Mouse (Mus musculus) left cerebral cortex, postnatal 4 days (tissue): ENCODE data around the gene Clstn3. TPM values are rescaled to one million over a fixed set of nuclear protein-coding genes. Genes with fewer than 3 reads are reported as not detected.
"Not testable (repeated sequence)": the region's sequence is repeated elsewhere in the genome, so short reads cannot be mapped to it uniquely, and the experiment has no call there.

Experiments used
- DNase-seq: peaks from one replicate; pipeline ENCODE4 v3.0.0-alpha.2; 2022
- intact Hi-C: fragments of 180-260 bp; cut with DNase I; formaldehyde crosslinking; loops from one replicate; pipeline ENCODE4 v1.15.1; 2025
- total RNA-seq, 2 experiments: library from RNA; stranded (reverse); gene quantifications; 2 replicates each; pipeline ENCODE4 v1.2.3; 2021

Clstn3 gene
- total RNA-seq = 100 to 1,000 TPM; 173 to 211 TPM

GRCm38 (mm10) chr6:124464305-124465271 lies at the start of gene Clstn3:
TSS of gene Clstn3 (minus strand) at chr6:124464794.
- intact Hi-C loops = no loop called here
- peak; percentile 93 for DNase-seq

GRCm38 (mm10) chr6:124512355-124512836 lies 47.8 kb upstream of the Clstn3 start, which contains the start of gene C1ra:
TSS of gene C1ra (plus strand) at chr6:124512405.
- intact Hi-C loops = no loop called here
- peak; percentile 36 for DNase-seq

DNA sequence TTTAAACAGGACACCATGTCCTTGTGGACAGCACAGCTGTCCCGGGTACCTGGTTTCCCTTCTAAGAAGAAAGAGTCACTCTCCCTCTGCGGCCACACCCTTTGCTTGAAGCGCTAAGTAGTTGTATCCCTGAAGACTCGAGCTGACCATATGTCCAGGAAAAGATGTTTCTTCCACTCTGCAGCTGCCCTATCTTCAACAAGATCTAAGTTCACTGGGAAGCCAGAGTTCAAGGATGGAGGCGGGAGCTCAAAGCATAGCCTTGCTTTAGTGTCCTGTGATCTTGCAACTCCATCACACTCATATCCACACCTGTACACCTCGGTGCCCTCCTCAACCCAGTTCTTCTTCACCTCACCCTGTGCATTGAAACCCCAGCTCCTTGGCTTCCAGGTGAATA lies 47.3 kb upstream of the Clstn3 start:
- intact Hi-C loops = no loop called here
- DNase-seq = no peak

- intact Hi-C loops = not testable (repeated sequence)
Measured at GRCm38 (mm10) chr6:124509192-124509591, 44.6 kb upstream of the Clstn3 start.

GRCm38 (mm10) chr6:124508292-124508691 lies 43.7 kb upstream of the Clstn3 start:
- no peak for DNase-seq
- intact Hi-C loops = no loop called here

More at GRCm38 (mm10) chr6:124509192-124509591, 44.6 kb upstream of the Clstn3 start:
- DNase-seq = not testable (repeated sequence)

DNA sequence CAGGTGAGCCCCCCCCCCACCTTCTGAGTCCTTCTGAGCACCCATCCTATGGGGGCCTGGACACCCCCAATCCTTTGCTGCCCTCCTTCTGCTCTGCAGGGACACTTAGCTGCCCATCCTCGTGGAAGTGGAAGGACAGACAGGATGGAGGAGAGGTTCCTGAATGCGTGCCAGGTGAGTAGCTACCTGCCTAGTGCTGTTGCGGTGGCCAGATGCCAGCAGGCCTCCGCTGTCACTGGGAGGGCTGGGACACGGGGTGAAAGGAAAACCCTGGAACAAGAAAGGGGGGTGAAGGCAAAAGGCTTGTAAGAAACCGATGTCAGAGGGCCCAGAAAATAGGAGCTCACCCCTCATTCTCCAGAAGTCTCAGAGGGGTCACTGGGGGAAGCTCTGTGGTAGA lies 42.4 kb upstream of the Clstn3 start:
- intact Hi-C loops = no loop called here
- no peak for DNase-seq

DNA sequence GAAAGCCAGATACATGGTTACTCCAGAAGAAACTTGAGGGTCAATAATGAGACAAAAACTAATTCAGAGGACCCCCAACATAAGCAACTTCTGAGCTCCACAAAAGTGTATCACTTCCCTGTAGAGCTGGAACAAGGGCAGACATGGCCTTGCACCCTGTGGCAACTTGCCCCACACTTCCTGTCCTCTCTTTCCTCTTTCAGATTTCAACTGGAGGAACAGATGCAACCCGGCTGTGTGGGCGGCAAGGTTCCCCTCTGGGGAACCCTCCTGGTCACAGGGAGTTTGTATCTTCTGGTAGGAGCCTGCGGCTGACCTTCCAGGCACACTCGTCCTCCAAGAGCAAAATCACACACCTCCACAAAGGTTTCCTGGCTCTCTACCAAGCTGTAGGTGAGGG lies 40.4 kb upstream of the Clstn3 start:
- intact Hi-C loops = no loop called here
- no peak for DNase-seq

- DNase-seq = no peak
- intact Hi-C loops = no loop called here
Measured at GRCm38 (mm10) chr6:124502021-124502420, 37.4 kb upstream of the Clstn3 start.

DNA sequence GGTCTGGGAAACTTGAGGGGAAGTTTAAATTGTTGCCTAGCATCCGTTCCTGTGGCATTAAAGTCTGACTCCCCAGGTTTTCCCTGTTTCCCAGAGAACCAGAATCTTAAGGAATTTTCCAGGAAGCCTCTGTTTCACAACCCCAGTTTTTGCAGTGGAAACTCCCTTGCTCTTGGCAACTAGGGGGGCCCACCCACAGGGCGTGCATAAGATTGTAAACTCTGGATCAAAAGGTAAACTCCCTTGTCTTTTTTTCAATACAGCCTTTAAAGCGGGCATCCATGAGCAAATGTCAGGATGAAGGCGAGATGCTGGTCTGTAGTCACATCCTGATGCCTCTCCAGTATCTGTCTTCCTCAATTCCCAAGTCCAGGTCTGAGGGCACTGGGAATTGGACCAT lies 36.9 kb upstream of the Clstn3 start:
- intact Hi-C loops = no loop called here
- DNase-seq = no peak

DNA sequence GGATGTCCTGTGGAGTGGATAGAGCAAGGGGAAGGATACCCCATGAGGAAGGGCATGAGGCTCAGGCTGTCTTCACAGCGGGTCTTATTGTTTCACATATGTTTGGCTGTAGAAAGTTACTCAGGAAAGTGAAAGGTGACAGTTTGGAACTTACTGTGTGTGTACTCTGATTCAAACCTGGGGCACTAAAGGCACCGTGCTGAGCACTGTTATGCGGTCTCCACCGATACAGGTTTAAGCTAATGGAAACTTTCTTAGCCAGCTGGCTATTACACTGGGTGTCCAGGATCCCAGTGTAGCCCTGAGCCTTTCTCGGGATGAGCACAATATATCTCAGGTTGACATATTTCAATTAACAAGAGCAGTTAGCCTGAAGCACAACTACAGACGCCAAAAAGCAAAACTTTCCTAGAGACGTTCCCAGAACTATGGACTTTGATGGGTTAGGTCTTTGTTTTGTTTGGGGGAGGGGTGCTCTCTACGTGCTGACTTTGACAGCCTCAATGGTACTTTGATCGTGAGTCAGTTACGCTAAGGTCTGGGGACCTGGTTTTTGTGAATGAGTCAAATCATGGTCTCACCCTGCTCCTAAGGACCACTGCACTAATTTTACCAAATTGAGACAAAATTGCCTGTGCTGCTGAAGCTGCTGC lies 35.4 kb upstream of the Clstn3 start:
- DNase-seq = no peak
- intact Hi-C loops = no loop called here

GRCm38 (mm10) chr6:124496054-124496453 lies 31.5 kb upstream of the Clstn3 start:
- no peak for DNase-seq
- intact Hi-C loops = no loop called here

DNA sequence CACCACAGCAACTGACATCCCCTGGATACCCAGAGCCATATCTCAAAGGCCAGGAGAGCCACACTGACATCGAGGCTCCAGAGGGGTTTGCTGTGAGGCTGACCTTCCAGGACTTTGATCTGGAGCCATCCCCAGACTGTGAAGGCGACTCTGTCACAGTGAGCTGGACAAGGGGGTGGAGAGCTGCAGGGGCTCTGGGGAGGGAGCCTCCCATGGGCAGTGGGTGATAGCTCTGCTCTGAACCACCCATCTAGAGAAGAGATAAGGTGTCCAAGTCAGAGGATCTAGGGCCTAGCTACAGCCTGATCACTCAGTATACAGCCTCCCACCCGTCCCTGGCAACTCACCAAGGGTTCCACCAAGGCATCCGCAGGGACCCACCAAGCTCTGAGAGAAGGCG lies 29.3 kb upstream of the Clstn3 start:
- DNase-seq = no peak
- intact Hi-C loops = no loop called here

DNA sequence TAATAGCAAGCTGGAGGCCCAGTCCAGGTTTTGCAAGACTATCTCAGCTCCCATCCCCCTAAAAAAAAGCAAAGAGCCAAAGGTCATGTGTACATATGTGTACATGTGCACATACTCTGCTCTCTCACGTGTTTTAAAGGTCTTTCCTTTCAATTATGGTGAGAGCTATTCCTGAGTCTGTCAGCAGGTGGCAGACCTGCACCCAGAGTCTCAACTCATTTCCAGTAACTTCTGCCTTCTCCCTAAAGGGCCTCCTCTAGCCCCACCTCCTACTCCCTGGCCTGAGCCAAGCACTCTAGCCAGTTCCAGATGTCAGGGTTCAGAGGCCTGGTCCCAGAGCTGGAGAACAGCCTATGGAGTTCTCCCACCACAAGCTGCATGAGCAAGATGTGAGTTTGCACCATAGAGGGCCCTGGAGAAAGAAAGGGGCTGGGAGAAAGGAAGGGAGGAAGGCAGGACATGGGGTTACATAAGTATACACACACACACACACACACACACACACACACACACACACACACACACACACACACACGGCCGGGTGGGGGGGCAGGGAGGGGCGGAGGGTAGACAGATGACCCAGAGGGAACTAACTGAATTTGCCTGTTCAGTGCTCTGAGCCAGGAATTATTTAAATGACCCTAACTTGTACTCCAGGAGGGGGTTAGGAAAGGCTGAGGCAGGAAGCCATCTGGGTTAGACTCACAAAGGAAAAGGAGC lies 28.4 kb upstream of the Clstn3 start, which contains the start of gene C1rl:
Gene C1rl, plus strand, starts transcription at position 272 of the 720 bp plus-strand sequence.
- intact Hi-C loops = no loop called here
- DNase-seq = peak; percentile 41

GRCm38 (mm10) chr6:124491427-124491826 lies 26.8 kb upstream of the Clstn3 start:
- DNase-seq = no peak
- intact Hi-C loops = no loop called here

DNA sequence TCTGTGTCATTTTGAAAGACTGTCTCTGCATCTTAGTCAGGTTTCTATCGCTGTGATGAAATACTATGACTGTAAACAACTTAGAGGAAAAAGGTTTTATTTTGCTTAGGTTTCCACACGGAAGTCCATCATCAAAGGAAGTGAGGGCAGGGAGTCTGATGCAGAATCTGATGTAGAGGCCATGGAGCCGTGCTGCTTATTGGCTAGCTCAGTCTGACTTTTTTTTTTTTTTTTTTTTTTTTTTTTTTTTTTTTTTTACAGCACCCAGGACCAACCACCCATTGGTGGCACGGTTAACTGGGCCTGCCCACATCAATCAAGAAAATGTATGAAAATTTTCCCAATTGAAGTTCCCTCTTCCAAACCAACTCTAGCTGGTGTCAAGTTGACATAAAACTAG lies 24.4 kb upstream of the Clstn3 start:
- intact Hi-C loops = loop anchor here (10.0 kb wide), 1 partner anchor 166 kb away; no protein-coding TSS in a partner anchor
- no peak for DNase-seq

- no peak for DNase-seq
- intact Hi-C loops = loop anchor here (10.0 kb wide), 1 partner anchor 167 kb away; no protein-coding TSS in a partner anchor
Measured at GRCm38 (mm10) chr6:124487509-124487908, 22.9 kb upstream of the Clstn3 start.

DNA sequence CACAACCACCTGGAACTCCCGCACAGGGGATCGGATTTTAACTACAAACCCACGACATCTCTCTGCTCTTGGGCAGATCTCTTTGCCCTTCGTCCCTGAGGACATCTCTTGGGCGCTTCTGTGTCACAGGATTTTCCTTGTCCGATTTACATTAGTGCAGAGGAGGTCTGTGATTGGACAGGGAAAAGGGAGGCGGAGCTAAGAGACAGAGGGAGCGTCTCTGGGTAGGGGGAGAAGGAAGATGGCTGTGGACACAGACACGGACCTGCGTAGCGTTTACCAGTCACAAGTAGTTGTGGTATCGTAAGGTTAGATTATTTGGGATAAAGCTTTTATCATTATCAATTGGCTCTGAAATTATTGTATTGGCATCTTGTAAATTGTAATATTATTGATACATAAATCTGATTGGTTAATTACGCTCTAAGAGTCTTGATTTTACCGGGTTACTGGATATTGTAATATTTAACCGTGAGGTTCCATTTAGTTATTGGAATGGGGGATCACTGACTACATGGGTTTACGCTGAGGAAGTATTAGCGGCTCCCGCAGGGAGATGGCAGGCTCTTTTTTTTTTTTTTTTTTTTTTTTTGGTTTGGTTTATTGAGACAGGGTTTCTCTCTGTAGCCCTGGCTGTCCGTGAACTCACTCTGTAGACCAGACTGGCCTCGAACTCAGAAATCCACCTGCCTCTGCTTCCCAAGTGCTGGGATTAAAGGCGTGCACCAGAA lies 21.0 kb upstream of the Clstn3 start:
- intact Hi-C loops = loop anchor here (10.0 kb wide), 1 partner anchor 169 kb away; no protein-coding TSS in a partner anchor
- no peak for DNase-seq

- intact Hi-C loops = loop anchor here (10.0 kb wide), 1 partner anchor 170 kb away; no protein-coding TSS in a partner anchor
- no peak for DNase-seq
Measured at GRCm38 (mm10) chr6:124484851-124485250, 20.3 kb upstream of the Clstn3 start.

DNA sequence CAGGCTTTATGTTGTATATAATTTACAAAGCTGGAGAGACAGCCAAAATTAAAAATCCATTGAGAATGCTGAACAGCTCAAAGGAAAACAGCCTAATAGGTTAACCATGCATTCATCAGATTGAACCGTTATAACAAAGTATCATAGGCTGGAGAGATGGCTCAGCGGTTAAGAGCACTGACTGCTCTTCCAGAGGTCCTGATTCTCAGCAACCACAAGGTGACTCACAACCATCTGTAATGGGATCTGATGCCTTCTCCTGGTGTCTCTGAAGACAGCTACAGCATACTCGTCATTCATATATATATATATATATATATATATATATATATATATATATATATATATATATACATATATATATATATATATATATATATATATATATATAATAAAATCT lies 19.2 kb upstream of the Clstn3 start:
- intact Hi-C loops = loop anchor here (10.0 kb wide), 1 partner anchor 171 kb away; no protein-coding TSS in a partner anchor
- DNase-seq = not testable (repeated sequence)

- intact Hi-C loops = loop anchor here (10.0 kb wide), 1 partner anchor 173 kb away; no protein-coding TSS in a partner anchor
Measured at GRCm38 (mm10) chr6:124481571-124481970, 17.0 kb upstream of the Clstn3 start.

More at GRCm38 (mm10) chr6:124481571-124481970, 17.0 kb upstream of the Clstn3 start:
- no peak for DNase-seq
